Mouse (Mus musculus) liver, embryonic 16.5 days (tissue): ENCODE results near the gene Efna5. TPM values are rescaled to one million over a fixed set of nuclear protein-coding genes. Genes with fewer than 3 reads are reported as not detected.

Experiments used
- ATAC-seq: fragments of 200-750 bp; cut with Nextera tagmentation; 2 replicates; pipeline ENCODE4 v1.8.0; 2017; ENCODE audit warnings: low read depth, mild to moderate bottlenecking, moderate number of reproducible peaks, moderate library complexity
- H3K27ac ChIP-seq: fragments of 300-500 bp; sonication (generic); 2 replicates; pipeline ENCODE4 v1.5.1; 2014; ENCODE audit warnings: mild to moderate bottlenecking, low read length
- H3K27me3 ChIP-seq: fragments of 300-500 bp; sonication (generic); 2 replicates; pipeline ENCODE4 v1.6.1; 2014; ENCODE audit warnings: low read depth, low read length, mixed read lengths; ENCODE audit not compliant: control insufficient read depth, insufficient read depth
- H3K36me3 ChIP-seq: fragments of 300-500 bp; sonication (generic); 2 replicates; pipeline ENCODE4 v1.6.1; 2014; ENCODE audit warnings: mild to moderate bottlenecking; ENCODE audit not compliant: control insufficient read depth, insufficient read depth
- H3K4me1 ChIP-seq: fragments of 300-500 bp; sonication (generic); 2 replicates; pipeline ENCODE4 v1.6.1; 2014; ENCODE audit warnings: low read depth, low read length, mixed read lengths; ENCODE audit not compliant: control insufficient read depth
- H3K4me2 ChIP-seq: fragments of 300-500 bp; sonication (generic); 2 replicates; pipeline ENCODE4 v1.6.1; 2014; ENCODE audit warnings: low read depth, low read length, mixed read lengths
- H3K4me3 ChIP-seq: fragments of 300-500 bp; sonication (generic); 2 replicates; pipeline ENCODE4 v1.5.1; 2014; ENCODE audit warnings: low read depth, mild to moderate bottlenecking, low read length
- H3K9ac ChIP-seq: fragments of 300-500 bp; sonication (generic); 2 replicates; pipeline ENCODE4 v1.6.1; 2014; ENCODE audit warnings: low read depth, low read length
- H3K9me3 ChIP-seq: fragments of 300-500 bp; sonication (generic); replicated peaks from 2 replicates; pipeline ENCODE4 v1.6.1; 2016; ENCODE audit warnings: low read length; ENCODE audit not compliant: control insufficient read depth
- WGBS: fragments of 180-500 bp; shearing (Covaris S2); extraction: QIAGEN DNeasy Blood & Tissue Kit; methylation state at CpG from one replicate; pipeline ENCODE4 v1.1.7; 2014; ENCODE audit not compliant: insufficient replicate concordance; 5-methylcytosine and 5-hydroxymethylcytosine counted together
- polyA plus RNA-seq: library from polyadenylated mRNA; unstranded; fragments of >200 nt; fragmentation: Nextera tagmentation; extraction: Ambion mirVana; gene quantifications from 2 replicates; pipeline ENCODE4 v1.2.1, GENCODE M21; 2015

Gene Efna5
- polyA plus RNA-seq, 1 experiment from 2014 or later, result 2.3 TPM

- no peak for ATAC-seq
- H3K27ac ChIP-seq, result no peak overlapping the region
Observed at GRCm38 (mm10) chr17:62775976-62776375, 105.1 kb downstream of the Efna5 start.

GRCm38 (mm10) chr17:62775401-62775800 lies 105.7 kb downstream of the Efna5 start:
- H3K4me3 ChIP-seq, result no peak overlapping the region
- 72% methylated on average over 5 of the region's 5 CpGs for WGBS
- H3K27me3 ChIP-seq, result no peaks in the 10 kb centered on the region
- no peak overlapping the region for H3K27ac ChIP-seq
- H3K36me3 ChIP-seq, result no peaks in the 10 kb centered on the region
- no peak overlapping the region for H3K4me2 ChIP-seq
- no peaks in the 10 kb centered on the region for H3K9me3 ChIP-seq
- H3K4me1 ChIP-seq, result no peaks in the 10 kb centered on the region
- no peak for ATAC-seq
- H3K9ac ChIP-seq, result no peak overlapping the region

More at GRCm38 (mm10) chr17:62775976-62776375, 105.1 kb downstream of the Efna5 start:
- Histone ChIP-seq H3K27me3 (no peaks in the 10 kb centered on the region), H3K9me3 (no peaks in the 10 kb centered on the region), H3K4me3 (no peak overlapping the region), H3K4me1 (no peaks in the 10 kb centered on the region), H3K36me3 (no peaks in the 10 kb centered on the region), H3K4me2 (no peak overlapping the region), H3K9ac (no peak overlapping the region)
- WGBS, result 52% methylated on average over 2 of the region's 2 CpGs

GRCm38 (mm10) chr17:62774749-62775148 lies 106.4 kb downstream of the Efna5 start:
- Histone ChIP-seq H3K4me1 (no peaks in the 10 kb centered on the region), H3K9ac (no peak overlapping the region), H3K27me3 (no peaks in the 10 kb centered on the region), H3K4me3 (no peak overlapping the region), H3K4me2 (no peak overlapping the region), H3K36me3 (no peaks in the 10 kb centered on the region), H3K27ac (no peak overlapping the region), H3K9me3 (no peaks in the 10 kb centered on the region)
- ATAC-seq, result no peak
- WGBS, result 73% methylated on average over 7 of the region's 7 CpGs

- ATAC-seq, result no peak
- Histone ChIP-seq H3K4me2 (no peak overlapping the region), H3K27ac (no peak overlapping the region), H3K9me3 (no peaks in the 10 kb centered on the region), H3K36me3 (no peaks in the 10 kb centered on the region), H3K4me1 (no peaks in the 10 kb centered on the region), H3K4me3 (no peak overlapping the region), H3K27me3 (no peaks in the 10 kb centered on the region), H3K9ac (no peak overlapping the region)
- 65% methylated on average over 4 of the region's 4 CpGs for WGBS
Observed at GRCm38 (mm10) chr17:62766705-62767104, 114.4 kb downstream of the Efna5 start.

GRCm38 (mm10) chr17:62765165-62765564 lies 116.0 kb downstream of the Efna5 start:
- Histone ChIP-seq H3K4me1 (no peaks in the 10 kb centered on the region), H3K9me3 (no peaks in the 10 kb centered on the region), H3K27ac (no peak overlapping the region), H3K9ac (no peak overlapping the region), H3K4me2 (no peak overlapping the region), H3K27me3 (no peaks in the 10 kb centered on the region), H3K36me3 (no peaks in the 10 kb centered on the region), H3K4me3 (no peak overlapping the region)
- WGBS, result 37% methylated on average over 4 of the region's 4 CpGs
- no peak for ATAC-seq

GRCm38 (mm10) chr17:62756951-62757350 lies 124.2 kb downstream of the Efna5 start:
- Histone ChIP-seq H3K27me3 (no peaks in the 10 kb centered on the region), H3K9me3 (no peaks in the 10 kb centered on the region), H3K27ac (no peak overlapping the region), H3K4me3 (no peak overlapping the region), H3K4me1 (no peaks in the 10 kb centered on the region), H3K4me2 (no peak overlapping the region), H3K36me3 (no peaks in the 10 kb centered on the region), H3K9ac (no peak overlapping the region)
- WGBS, result 47% methylated on average over 3 of the region's 3 CpGs
- ATAC-seq, result no peak

GRCm38 (mm10) chr17:62755635-62756034 lies 125.5 kb downstream of the Efna5 start:
- peaks cover 1% of the 10 kb centered on the region; the same call in 1 of the 2 replicates for H3K4me1 ChIP-seq
- no peaks in the 10 kb centered on the region for H3K27me3 ChIP-seq
- H3K9ac ChIP-seq, result no peak overlapping the region
- H3K4me3 ChIP-seq, result no peak overlapping the region
- no peaks in the 10 kb centered on the region for H3K36me3 ChIP-seq
- no peak for ATAC-seq
- H3K9me3 ChIP-seq, result no peaks in the 10 kb centered on the region
- 72% methylated on average over 2 of the region's 2 CpGs for WGBS
- H3K27ac ChIP-seq, result no peak overlapping the region
- H3K4me2 ChIP-seq, result no peak overlapping the region

GRCm38 (mm10) chr17:62754638-62755037 lies 126.5 kb downstream of the Efna5 start:
- no peak overlapping the region for H3K27ac ChIP-seq
- 69% methylated on average over 4 of the region's 4 CpGs for WGBS
- H3K9me3 ChIP-seq, result no peaks in the 10 kb centered on the region
- H3K4me3 ChIP-seq, result no peak overlapping the region
- no peak for ATAC-seq
- H3K9ac ChIP-seq, result no peak overlapping the region
- no peaks in the 10 kb centered on the region for H3K27me3 ChIP-seq
- no peak overlapping the region for H3K4me2 ChIP-seq
- H3K4me1 ChIP-seq, result peaks cover 6% of the 10 kb centered on the region
- no peaks in the 10 kb centered on the region for H3K36me3 ChIP-seq

- no peak for ATAC-seq
Observed at GRCm38 (mm10) chr17:62752381-62752889, 128.7 kb downstream of the Efna5 start.

More at GRCm38 (mm10) chr17:62752381-62752889, 128.7 kb downstream of the Efna5 start:
- WGBS, result 52% methylated on average over 2 of the region's 2 CpGs
- Histone ChIP-seq H3K4me2 (no peak overlapping the region), H3K9me3 (no peaks in the 10 kb centered on the region), H3K4me3 (no peak overlapping the region), H3K4me1 (peaks cover 16% of the 10 kb centered on the region), H3K27ac (no peak overlapping the region), H3K27me3 (no peaks in the 10 kb centered on the region), H3K9ac (no peak overlapping the region), H3K36me3 (no peaks in the 10 kb centered on the region)
